Mouse (Mus musculus): ENCODE results near the gene Gm39566.

DNA sequence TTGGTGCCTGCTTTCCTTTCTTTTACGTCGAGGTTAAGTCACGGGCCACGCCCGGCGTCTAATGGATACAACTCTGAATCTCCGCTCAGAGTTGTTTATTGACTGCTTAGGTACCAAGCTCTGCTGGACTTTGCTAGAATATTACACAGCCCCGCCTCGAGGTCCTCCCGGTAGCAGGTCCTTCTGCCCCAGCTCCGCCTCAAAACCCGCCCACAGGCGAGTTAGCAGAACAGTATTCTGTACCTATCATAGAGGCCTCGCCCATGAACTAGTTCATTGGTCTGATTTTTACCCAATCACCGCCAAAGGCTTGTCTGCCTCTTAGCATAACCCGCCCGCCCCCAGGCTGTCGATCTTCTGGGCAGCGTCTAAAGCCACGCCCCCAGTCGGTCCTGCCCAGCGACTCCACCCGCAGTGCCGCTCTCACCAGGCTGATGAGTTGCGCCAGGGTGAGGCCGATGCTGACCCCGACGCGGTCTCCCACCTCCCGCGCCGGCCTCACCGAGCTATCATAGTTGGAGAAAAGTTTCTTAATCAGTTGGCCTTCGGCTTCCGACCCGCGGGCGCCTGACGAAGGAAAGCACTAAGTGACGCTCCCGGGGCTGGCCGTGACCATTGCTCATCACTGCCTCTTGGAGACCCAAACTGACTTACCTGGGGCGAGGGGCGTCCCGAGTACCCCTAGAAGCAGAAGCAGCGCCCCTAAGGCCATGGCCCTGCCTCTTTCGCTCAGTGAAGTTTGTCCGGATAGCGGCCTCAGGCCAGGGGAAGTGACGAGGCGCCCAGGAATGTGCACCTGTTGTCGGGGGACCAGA is 19.7 kb downstream of the Gm39566 start, which contains the start of gene Chrnb1:
- TF ChIP-seq CTCF (IDR thresholded peaks at IDR 0.05; ENCODE audit: low read depth, low read length): no peak
- TF ChIP-seq EP300 (IDR thresholded peaks at IDR 0.05; ENCODE audit: insufficient read depth, low read depth, low read length): no peak
